Mouse (Mus musculus) heart, adult 2 months (tissue): ENCODE results near the gene Mink1. TPM values are rescaled to one million over a fixed set of nuclear protein-coding genes. Genes with fewer than 3 reads are reported as not detected.
A peak's percentile ranks its signal among the peaks of the same experiment; 100 is the strongest.

Experiments used
- DNase-seq, 2 experiments: peaks; one replicate each; pipeline ENCODE4 v3.0.0; 2021
- H3K27ac ChIP-seq: fragments of 200-600 bp; 2 replicates; pipeline ENCODE4 v1.8.1; 2022
- H3K27me3 ChIP-seq: fragments of 200-500 bp; 2 replicates; pipeline ENCODE4 v1.6.1; 2012; ENCODE audit warnings: mild to moderate bottlenecking, low read length, inconsistent platforms, mixed read lengths; ENCODE audit not compliant: control insufficient read depth, insufficient read depth
- H3K36me3 ChIP-seq: fragments of 200-500 bp; 2 replicates; pipeline ENCODE4 v1.6.1; 2012; ENCODE audit warnings: low read length, inconsistent platforms; ENCODE audit not compliant: control insufficient read depth, insufficient read depth
- H3K4me1 ChIP-seq: fragments of 200-500 bp; 2 replicates; pipeline ENCODE4 v1.6.1; 2011; ENCODE audit warnings: low read length; ENCODE audit not compliant: control insufficient read depth, insufficient read depth
- H3K4me3 ChIP-seq: fragments of 200-600 bp; 2 replicates; pipeline ENCODE4 v1.8.1; 2022
- H3K79me2 ChIP-seq: fragments of 200-500 bp; replicated peaks from 2 replicates; pipeline ENCODE4 v1.6.1; 2012; ENCODE audit warnings: mild to moderate bottlenecking, inconsistent platforms, low read length, moderate library complexity, mixed read lengths; ENCODE audit not compliant: control insufficient read depth, insufficient read depth
- H3K9ac ChIP-seq: fragments of 200-500 bp; 2 replicates; pipeline ENCODE4 v1.6.1; 2012; ENCODE audit warnings: low read depth, mild to moderate bottlenecking, control low read depth, inconsistent platforms, low read length, mixed read lengths
- CTCF ChIP-seq: fragments of 200-600 bp; IDR thresholded peaks from 2 replicates; pipeline ENCODE4 v1.8.1; 2022; ENCODE audit warnings: antibody characterized with exemption, mild to moderate bottlenecking, moderate library complexity
- EP300 ChIP-seq: fragments of 200-500 bp; IDR thresholded peaks from 2 replicates; pipeline ENCODE4 v1.6.1; 2011; ENCODE audit warnings: low read depth, low read length, control low read depth; ENCODE audit not compliant: insufficient read depth
- POLR2A ChIP-seq: fragments of 200-500 bp; IDR thresholded peaks from 2 replicates; pipeline ENCODE4 v1.6.1; 2011; ENCODE audit warnings: mild to moderate bottlenecking, low read depth, low read length, control low read depth; ENCODE audit not compliant: insufficient read depth
- WGBS: fragments of 180-500 bp; shearing (Covaris S2); methylation state at CpG from one replicate; pipeline ENCODE4 v1.1.7; 2018; 5-methylcytosine and 5-hydroxymethylcytosine counted together
- intact Hi-C: fragments of 180-260 bp; cut with DNase I; formaldehyde crosslinking; loops from one replicate; pipeline ENCODE4 v1.15.1; 2025
- polyA plus RNA-seq: library from polyadenylated mRNA; depleted of rRNA; stranded (reverse); fragments of >200 nt; gene quantifications from 2 replicates; pipeline ENCODE4 v1.2.3, GENCODE M21; 2012
- total RNA-seq, 2 experiments: library from RNA; stranded (reverse); gene quantifications; 2 replicates each; pipeline ENCODE4 v1.2.3; 2021

Mink1 gene
- total and polyA plus RNA-seq, 3 experiments, result 40.8 to 46.8 (median 41.3) TPM

DNA sequence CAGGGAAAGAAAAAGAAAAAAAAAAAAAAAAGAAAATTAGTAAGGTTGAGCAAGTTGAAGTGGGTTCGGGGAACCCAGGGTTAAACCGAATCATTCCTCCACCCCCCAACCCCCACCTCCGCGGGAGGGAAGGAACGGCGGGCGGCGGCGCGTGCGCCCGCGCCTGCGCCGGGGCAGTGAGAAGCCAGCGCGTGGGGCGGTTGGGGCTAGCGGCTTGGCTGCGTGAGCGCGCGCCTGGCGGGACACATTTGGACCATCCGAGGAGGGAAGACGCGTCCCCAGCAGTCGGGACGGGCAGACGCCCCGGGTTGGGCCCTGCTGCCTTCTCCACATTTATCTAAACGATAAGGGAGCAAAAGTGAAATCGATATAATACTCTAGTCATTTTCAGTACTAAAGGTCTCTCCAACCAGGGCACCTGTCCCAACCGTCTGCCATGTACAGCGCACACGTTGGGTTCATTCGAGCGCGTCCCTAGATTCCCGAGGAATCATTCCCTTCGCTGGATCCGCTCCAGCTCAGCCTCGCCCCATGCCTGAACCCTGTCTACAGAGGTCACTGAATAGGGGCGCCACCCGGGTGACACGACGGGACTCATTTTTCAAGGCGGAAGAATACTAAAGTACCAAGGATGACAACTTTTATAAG, 92.4 kb downstream of the Mink1 start:
- 1% methylated on average over 48 of the region's 48 CpGs for WGBS
- TF ChIP-seq EP300, result 0 out of 2 replicates have a peak, but pooled peaks have one; percentile 55
- peak; percentile 79 for TF ChIP-seq POLR2A
- TF ChIP-seq CTCF, result no peak
- H3K9ac ChIP-seq, result peak overlapping the region; percentile 77
- H3K4me3 ChIP-seq, result peak overlapping the region; percentile 100
- peaks cover 4% of the 10 kb centered on the region for H3K79me2 ChIP-seq
- H3K27ac ChIP-seq, result peak overlapping the region; percentile 99
- H3K27me3 ChIP-seq, result no peaks in the 10 kb centered on the region
- peaks cover 3% of the 10 kb centered on the region; the same call in 1 of the 2 replicates for H3K4me1 ChIP-seq
- peak; percentile 89 to 90 for DNase-seq
- peaks cover 19% of the 10 kb centered on the region for H3K36me3 ChIP-seq
- intact Hi-C loops, result loop anchor here (2.0 kb wide), 1 partner anchor 14 kb away; the partner anchor contains the start of gene Spag7

- 2% methylated on average over 61 of the region's 61 CpGs for WGBS
- H3K36me3 ChIP-seq, result peaks cover 17% of the 10 kb centered on the region
- peaks cover 3% of the 10 kb centered on the region; the same call in 1 of the 2 replicates for H3K4me1 ChIP-seq
- TF ChIP-seq EP300 (no peak), POLR2A (no peak; the same call in 1 of the 2 replicates), CTCF (no peak)
- H3K9ac ChIP-seq, result peak overlapping the region; percentile 77
- peak overlapping the region; percentile 100 for H3K4me3 ChIP-seq
- peaks cover 4% of the 10 kb centered on the region for H3K79me2 ChIP-seq
- H3K27ac ChIP-seq, result peak overlapping the region; percentile 99
- peak; percentile 82 to 83 for DNase-seq
- intact Hi-C loops, result loop anchor here (2.0 kb wide), 1 partner anchor 13 kb away; the partner anchor contains the start of gene Spag7
- no peaks in the 10 kb centered on the region for H3K27me3 ChIP-seq
These were observed 93.1 kb downstream of the Mink1 start for GRCm38 (mm10) chr11:70655571-70656455.

DNA sequence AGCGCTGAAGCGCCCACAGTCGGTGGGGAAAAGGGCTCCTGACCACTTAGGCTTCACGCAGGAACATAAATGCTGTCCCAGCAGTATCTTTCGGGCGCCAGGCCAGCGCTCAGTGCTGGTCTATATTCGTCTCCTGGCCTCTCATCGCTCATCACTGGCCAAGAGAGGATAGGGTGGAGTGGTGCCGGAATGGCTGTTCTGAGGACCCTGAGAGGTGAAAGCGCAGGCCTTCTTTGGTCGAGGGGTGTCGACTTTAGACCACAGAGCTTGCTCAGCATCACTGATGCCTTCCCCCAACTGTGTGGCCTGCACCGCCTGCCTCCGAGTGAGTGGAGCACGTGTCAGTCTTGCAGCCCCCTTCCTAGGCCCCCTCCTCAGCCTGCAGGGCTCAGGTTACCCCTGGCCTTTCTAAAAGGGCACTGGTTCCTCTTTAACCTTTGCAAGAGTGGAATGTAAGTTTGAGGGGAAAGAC, 93.8 kb downstream of the Mink1 start:
- peaks cover 14% of the 10 kb centered on the region for H3K36me3 ChIP-seq
- 16% methylated on average over 16 of the region's 16 CpGs for WGBS

DNA sequence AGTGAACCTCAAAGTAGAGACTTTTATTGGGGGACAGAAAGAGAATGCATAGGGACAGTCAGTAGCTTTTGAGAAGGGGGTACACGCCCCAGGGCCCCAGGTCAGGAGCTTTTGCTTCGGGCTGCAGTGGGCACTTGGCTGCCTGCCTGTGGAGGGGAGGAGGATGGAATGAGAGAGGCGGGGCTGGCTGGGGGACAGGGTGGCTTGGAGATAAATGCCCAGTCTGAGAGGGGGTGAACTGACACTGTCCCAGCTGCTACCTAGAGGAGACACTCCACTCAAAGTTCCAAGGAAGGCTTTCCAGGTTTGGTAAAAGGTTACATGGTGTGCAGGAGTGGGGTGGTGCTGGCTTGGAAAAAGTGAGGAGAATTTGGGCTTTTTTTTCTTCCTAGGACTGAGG, 94.3 kb downstream of the Mink1 start, which contains the start of gene Eno3:
Eno3 (plus strand) TSS at position 239 of the 400 bp plus-strand sequence.
- H3K4me1 ChIP-seq, result peaks cover 1% of the 10 kb centered on the region; the same call in 1 of the 2 replicates
- DNase-seq, result peak in 1 of 2 experiments; percentile 51
- H3K36me3 ChIP-seq, result peaks cover 14% of the 10 kb centered on the region
- H3K27me3 ChIP-seq, result no peaks in the 10 kb centered on the region
- intact Hi-C loops, result no loop called here
- WGBS, result 42% methylated on average over 3 of the region's 3 CpGs
- peak within 1 kb of the TSS; percentile 99 for H3K27ac ChIP-seq
- peaks cover 4% of the 10 kb centered on the region for H3K79me2 ChIP-seq
- peak within 1 kb of the TSS; percentile 77 for H3K9ac ChIP-seq
- peak; percentile 65 for TF ChIP-seq POLR2A
- no peak for TF ChIP-seq EP300
- peak within 1 kb of the TSS; percentile 100 for H3K4me3 ChIP-seq

More for the DNA sequence above, 93.8 kb downstream of the Mink1 start:
- Histone ChIP-seq H3K4me1 (peaks cover 3% of the 10 kb centered on the region; the same call in 1 of the 2 replicates), H3K4me3 (peak overlapping the region; percentile 100), H3K9ac (peak overlapping the region; percentile 13), H3K79me2 (peaks cover 4% of the 10 kb centered on the region), H3K27me3 (no peaks in the 10 kb centered on the region), H3K27ac (peak overlapping the region; percentile 99)
- TF ChIP-seq CTCF, result no peak
- TF ChIP-seq POLR2A, result peak; percentile 62
- peak; percentile 81 to 86 for DNase-seq
- intact Hi-C loops, result no loop called here

GRCm38 (mm10) chr11:70657573-70657972, 94.9 kb downstream of the Mink1 start:
- TF ChIP-seq EP300, result no peak
- TF ChIP-seq CTCF, result no peak
- no peak for TF ChIP-seq POLR2A

More at GRCm38 (mm10) chr11:70657573-70657972, 94.9 kb downstream of the Mink1 start:
- intact Hi-C loops, result no loop called here
- peaks cover 4% of the 10 kb centered on the region for H3K79me2 ChIP-seq
- H3K4me3 ChIP-seq, result peak overlapping the region; percentile 47
- peak; percentile 15 to 16 for DNase-seq
- H3K27me3 ChIP-seq, result no peaks in the 10 kb centered on the region
- WGBS, result 42% methylated on average over 6 of the region's 6 CpGs
- H3K4me1 ChIP-seq, result no peaks in the 10 kb centered on the region
- H3K9ac ChIP-seq, result peak overlapping the region; percentile 13
- H3K36me3 ChIP-seq, result peaks cover 12% of the 10 kb centered on the region
- peak overlapping the region; percentile 99 for H3K27ac ChIP-seq
